8 mouse cellular contexts compared by ENCODE assay signal in genomic region chr2:174330616-174331191, GRCm38 (mm10). TPM values are rescaled to one million over a fixed set of nuclear protein-coding genes. Genes with fewer than 3 reads are reported as not detected.
DNase-seq lines count a peak whose midpoint lies in the region; ATAC-seq and TF ChIP-seq lines count a peak whose summit lies in the region.

No protein-coding gene starts in this region.

- DNase-seq in Muller cell, postnatal 12 days (ENCODE audit: inconsistent ontology term) = peak; percentile 86
- DNase-seq in cerebellum, adult 8-10 months = peak; percentile 70
- peak; percentile 70 for DNase-seq in forebrain, postnatal 0 days
- peak; percentile 87 for DNase-seq in heart, postnatal 4 days
- peak; percentile 35 for DNase-seq in left cerebral cortex, adult 11 months (ENCODE audit: low spot score)
- DNase-seq in lung, postnatal 4 days = peak; percentile 85 to 89
- DNase-seq in right cerebral cortex, adult 2 months (ENCODE audit: low spot score in 2 of 2) = peak; percentile 31 to 50
- DNase-seq in urinary bladder, postnatal 14 days (ENCODE audit: low spot score) = peak; percentile 73

- ATAC-seq in forebrain, postnatal 0 days = peak; percentile 36

- H3K27me3 ChIP-seq in forebrain, postnatal 0 days (ENCODE audit: insufficient read depth, low read length) = no peaks in the 10 kb centered on the region

- H3K4me3 ChIP-seq in forebrain, postnatal 0 days (ENCODE audit: low read depth, low read length) = peak overlapping the region; percentile 96

- H3K27ac ChIP-seq in forebrain, postnatal 0 days (ENCODE audit: low read depth, low read length) = peak overlapping the region; percentile 98

- peak overlapping the region; percentile 99 for H3K9ac ChIP-seq in forebrain, postnatal 0 days

- WGBS in forebrain, postnatal 0 days = 3% methylated on average over 37 of the region's 48 CpGs

- H3K4me2 ChIP-seq in forebrain, postnatal 0 days (ENCODE audit: low read depth) = peak overlapping the region; percentile 65

- H3K9me3 ChIP-seq in forebrain, postnatal 0 days (ENCODE audit: low read length) = no peaks in the 10 kb centered on the region

- no peaks in the 10 kb centered on the region for H3K36me3 ChIP-seq in forebrain, postnatal 0 days (ENCODE audit: insufficient read depth)

- peak; percentile 38; the same call in 1 of the 2 replicates for TF ChIP-seq CTCF in forebrain, postnatal 0 days (IDR thresholded peaks at IDR 0.05; ENCODE audit: low read depth)

- H3K4me1 ChIP-seq in forebrain, postnatal 0 days (ENCODE audit: insufficient read depth) = peaks cover 17% of the 10 kb centered on the region; the same call in 1 of the 2 replicates

RNA-seq across cellular contexts. Expression of gene Gm20721, which starts 15.8 kb away (rescaled TPM):
- not detected in 2 replicates for total RNA-seq in forebrain, postnatal 0 days (2014; rRNA removed)
- polyA plus RNA-seq in forebrain, postnatal 0 days (2015; fragmentation: Nextera tagmentation; extraction: Ambion mirVana) = 8.6 and 10.5 TPM in 2 replicates
- 1 to 10 TPM; 2.2 to 3.4 TPM for total RNA-seq in heart, postnatal 4 days (2021)

RNA-seq across cellular contexts. Expression of gene Gnas, which starts 46.6 kb away (rescaled TPM):
- total RNA-seq in forebrain, postnatal 0 days (2014; rRNA removed) = 1,201 and 1,512 TPM in 2 replicates
- 1,404 and 1,604 TPM in 2 replicates for polyA plus RNA-seq in forebrain, postnatal 0 days (2015; fragmentation: Nextera tagmentation; extraction: Ambion mirVana)
- total RNA-seq in heart, postnatal 4 days (2021) = 1,000 to 10,000 TPM; 1,794 to 1,822 TPM

Comparison
In these comparisons a context has a peak if more than half of its experiments do, and no peak if none do; other contexts are left out.
1. Peak in every context shown above with its lines: DNase-seq, ATAC-seq, H3K4me3 ChIP-seq and H3K27ac ChIP-seq.
2. DNase-seq: peak in every context shown above with its lines; median percentile 87 in heart, postnatal 4 days; 87 in lung, postnatal 4 days; 86 in Muller cell, postnatal 12 days; 73 in urinary bladder, postnatal 14 days; 70 in cerebellum, adult 8-10 months; 70 in forebrain, postnatal 0 days; 40 in right cerebral cortex, adult 2 months; 35 in left cerebral cortex, adult 11 months.